Mouse (Mus musculus): ENCODE measurements around the gene Ncoa6. TPM values are rescaled to one million over a fixed set of nuclear protein-coding genes. Genes with fewer than 3 reads are reported as not detected.

Gene Ncoa6
- polyA plus RNA-seq, 1 experiment from 2014 or later: 5.1 TPM

- no peak overlapping the region for H3K4me3 ChIP-seq (ENCODE audit: low read depth, low read length)
- no peaks in the 10 kb centered on the region for H3K9me3 ChIP-seq (replicated peaks; ENCODE audit: control insufficient read depth, low read length)
- H3K4me2 ChIP-seq (ENCODE audit: low read depth, low read length): no peak overlapping the region
- peaks cover 9% of the 10 kb centered on the region for H3K4me1 ChIP-seq (ENCODE audit: control insufficient read depth, low read depth, low read length)
- no peak overlapping the region for H3K9ac ChIP-seq (ENCODE audit: low read depth, low read length)
- H3K27ac ChIP-seq (ENCODE audit: low read length): no peak overlapping the region
- no peak for ATAC-seq (ENCODE audit: low read depth)
- H3K36me3 ChIP-seq (ENCODE audit: control insufficient read depth, insufficient read depth): peaks cover 3% of the 10 kb centered on the region
- no peaks in the 10 kb centered on the region for H3K27me3 ChIP-seq (ENCODE audit: control insufficient read depth, insufficient read depth, low read depth, low read length)
- 67% methylated on average over 4 of the region's 4 CpGs for WGBS (ENCODE audit: insufficient replicate concordance)
These were observed 86.6 kb downstream of the Ncoa6 start for GRCm38 (mm10) chr2:155387052-155387451.

GRCm38 (mm10) chr2:155386534-155386899 is 87.2 kb downstream of the Ncoa6 start:
- Histone ChIP-seq H3K4me1 (ENCODE audit: control insufficient read depth, low read depth, low read length) (peaks cover 9% of the 10 kb centered on the region), H3K27me3 (ENCODE audit: control insufficient read depth, insufficient read depth, low read depth, low read length) (no peaks in the 10 kb centered on the region), H3K9me3 (replicated peaks; ENCODE audit: control insufficient read depth, low read length) (no peaks in the 10 kb centered on the region), H3K27ac (ENCODE audit: low read length) (no peak overlapping the region), H3K4me2 (ENCODE audit: low read depth, low read length) (no peak overlapping the region), H3K9ac (ENCODE audit: low read depth, low read length) (no peak overlapping the region), H3K4me3 (ENCODE audit: low read depth, low read length) (no peak overlapping the region), H3K36me3 (ENCODE audit: control insufficient read depth, insufficient read depth) (peaks cover 3% of the 10 kb centered on the region)
- WGBS (ENCODE audit: insufficient replicate concordance): 26% methylated on average over 27 of the region's 27 CpGs
- ATAC-seq (ENCODE audit: low read depth): no peak

GRCm38 (mm10) chr2:155385731-155386533 is 87.8 kb downstream of the Ncoa6 start:
- Histone ChIP-seq H3K27ac (ENCODE audit: low read length) (no peak overlapping the region), H3K9ac (ENCODE audit: low read depth, low read length) (no peak overlapping the region), H3K4me3 (ENCODE audit: low read depth, low read length) (no peak overlapping the region), H3K4me1 (ENCODE audit: control insufficient read depth, low read depth, low read length) (peaks cover 14% of the 10 kb centered on the region), H3K27me3 (ENCODE audit: control insufficient read depth, insufficient read depth, low read depth, low read length) (peaks cover 3% of the 10 kb centered on the region), H3K36me3 (ENCODE audit: control insufficient read depth, insufficient read depth) (peaks cover 3% of the 10 kb centered on the region), H3K4me2 (ENCODE audit: low read depth, low read length) (no peak overlapping the region), H3K9me3 (replicated peaks; ENCODE audit: control insufficient read depth, low read length) (no peaks in the 10 kb centered on the region)
- ATAC-seq (ENCODE audit: low read depth): no peak
- 58% methylated on average over 18 of the region's 18 CpGs for WGBS (ENCODE audit: insufficient replicate concordance)

- Histone ChIP-seq H3K4me2 (ENCODE audit: low read depth, low read length) (no peak overlapping the region), H3K36me3 (ENCODE audit: control insufficient read depth, insufficient read depth) (peaks cover 3% of the 10 kb centered on the region), H3K4me3 (ENCODE audit: low read depth, low read length) (no peak overlapping the region), H3K27ac (ENCODE audit: low read length) (no peak overlapping the region), H3K27me3 (ENCODE audit: control insufficient read depth, insufficient read depth, low read depth, low read length) (peaks cover 11% of the 10 kb centered on the region), H3K4me1 (ENCODE audit: control insufficient read depth, low read depth, low read length) (peaks cover 17% of the 10 kb centered on the region), H3K9ac (ENCODE audit: low read depth, low read length) (no peak overlapping the region), H3K9me3 (replicated peaks; ENCODE audit: control insufficient read depth, low read length) (no peaks in the 10 kb centered on the region)
- no peak for ATAC-seq (ENCODE audit: low read depth)
- WGBS (ENCODE audit: insufficient replicate concordance): 14% methylated on average over 7 of the region's 7 CpGs
These were observed 88.6 kb downstream of the Ncoa6 start for GRCm38 (mm10) chr2:155385090-155385489.

GRCm38 (mm10) chr2:155382791-155383438 is 90.8 kb downstream of the Ncoa6 start:
- H3K4me2 ChIP-seq (ENCODE audit: low read depth, low read length): peak overlapping the region; percentile 94; the same call in 1 of the 2 replicates
- peaks cover 11% of the 10 kb centered on the region for H3K27me3 ChIP-seq (ENCODE audit: control insufficient read depth, insufficient read depth, low read depth, low read length)
- H3K9ac ChIP-seq (ENCODE audit: low read depth, low read length): no peak overlapping the region
- H3K36me3 ChIP-seq (ENCODE audit: control insufficient read depth, insufficient read depth): no peaks in the 10 kb centered on the region
- ATAC-seq (ENCODE audit: low read depth): no peak
- no peak overlapping the region for H3K27ac ChIP-seq (ENCODE audit: low read length)
- peaks cover 17% of the 10 kb centered on the region for H3K4me1 ChIP-seq (ENCODE audit: control insufficient read depth, low read depth, low read length)
- peak overlapping the region; percentile 87; the same call in 1 of the 2 replicates for H3K4me3 ChIP-seq (ENCODE audit: low read depth, low read length)
- H3K9me3 ChIP-seq (replicated peaks; ENCODE audit: control insufficient read depth, low read length): no peaks in the 10 kb centered on the region
- 66% methylated on average over 2 of the region's 2 CpGs for WGBS (ENCODE audit: insufficient replicate concordance)

DNA sequence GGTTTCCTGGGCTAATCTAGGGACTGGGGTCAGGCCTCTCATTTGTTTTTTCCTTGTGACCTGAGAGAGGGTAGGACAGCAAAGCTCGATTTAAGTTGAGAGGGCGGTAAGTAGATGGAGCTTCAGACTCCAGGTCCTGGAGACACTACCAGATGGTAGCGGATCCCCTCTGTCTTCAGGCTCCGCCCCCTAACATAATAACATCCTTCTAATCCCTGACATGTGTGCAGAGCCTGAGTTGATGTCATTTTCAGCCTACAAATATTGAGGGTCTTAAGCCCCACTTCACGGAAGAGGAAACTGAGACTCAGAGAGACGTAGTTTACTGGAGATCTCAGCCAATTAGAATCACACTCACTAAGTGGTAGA is 91.4 kb downstream of the Ncoa6 start:
- peak overlapping the region; percentile 87 for H3K4me3 ChIP-seq (ENCODE audit: low read depth, low read length)
- peaks cover 11% of the 10 kb centered on the region for H3K27me3 ChIP-seq (ENCODE audit: control insufficient read depth, insufficient read depth, low read depth, low read length)
- peak overlapping the region; percentile 88 for H3K9ac ChIP-seq (ENCODE audit: low read depth, low read length)
- no peak for ATAC-seq (ENCODE audit: low read depth)
- no peak overlapping the region for H3K27ac ChIP-seq (ENCODE audit: low read length)
- whole genome bisulfite sequencing (ENCODE audit: insufficient replicate concordance): 25% methylated on average over 6 of the region's 6 CpGs
- H3K36me3 ChIP-seq (ENCODE audit: control insufficient read depth, insufficient read depth): no peaks in the 10 kb centered on the region
- peak overlapping the region; percentile 94 for H3K4me2 ChIP-seq (ENCODE audit: low read depth, low read length)
- no peaks in the 10 kb centered on the region for H3K9me3 ChIP-seq (replicated peaks; ENCODE audit: control insufficient read depth, low read length)
- H3K4me1 ChIP-seq (ENCODE audit: control insufficient read depth, low read depth, low read length): peaks cover 17% of the 10 kb centered on the region

GRCm38 (mm10) chr2:155381643-155382331 is 91.9 kb downstream of the Ncoa6 start:
- WGBS (ENCODE audit: insufficient replicate concordance): under 1% methylated on average over 68 of the region's 68 CpGs
- peaks cover 11% of the 10 kb centered on the region for H3K27me3 ChIP-seq (ENCODE audit: control insufficient read depth, insufficient read depth, low read depth, low read length)
- peak overlapping the region; percentile 88 for H3K9ac ChIP-seq (ENCODE audit: low read depth, low read length)
- ATAC-seq (ENCODE audit: low read depth): peak; percentile 90
- peak overlapping the region; percentile 94 for H3K4me2 ChIP-seq (ENCODE audit: low read depth, low read length)
- peak overlapping the region; percentile 96 for H3K27ac ChIP-seq (ENCODE audit: low read length)
- H3K4me3 ChIP-seq (ENCODE audit: low read depth, low read length): peak overlapping the region; percentile 87
- H3K36me3 ChIP-seq (ENCODE audit: control insufficient read depth, insufficient read depth): no peaks in the 10 kb centered on the region
- H3K4me1 ChIP-seq (ENCODE audit: control insufficient read depth, low read depth, low read length): peaks cover 17% of the 10 kb centered on the region
- H3K9me3 ChIP-seq (replicated peaks; ENCODE audit: control insufficient read depth, low read length): no peaks in the 10 kb centered on the region

- Histone ChIP-seq H3K9ac (ENCODE audit: low read depth, low read length) (peak overlapping the region; percentile 88), H3K9me3 (replicated peaks; ENCODE audit: control insufficient read depth, low read length) (no peaks in the 10 kb centered on the region), H3K36me3 (ENCODE audit: control insufficient read depth, insufficient read depth) (no peaks in the 10 kb centered on the region), H3K4me1 (ENCODE audit: control insufficient read depth, low read depth, low read length) (peaks cover 17% of the 10 kb centered on the region), H3K27ac (ENCODE audit: low read length) (peak overlapping the region; percentile 96; the same call in 1 of the 2 replicates), H3K27me3 (ENCODE audit: control insufficient read depth, insufficient read depth, low read depth, low read length) (peaks cover 11% of the 10 kb centered on the region), H3K4me3 (ENCODE audit: low read depth, low read length) (peak overlapping the region; percentile 87), H3K4me2 (ENCODE audit: low read depth, low read length) (peak overlapping the region; percentile 94)
- ATAC-seq (ENCODE audit: low read depth): no peak
- 4% methylated on average over 11 of the region's 11 CpGs for WGBS (ENCODE audit: insufficient replicate concordance)
These were observed 92.6 kb downstream of the Ncoa6 start for GRCm38 (mm10) chr2:155381060-155381437.
